Mouse (Mus musculus): ENCODE results near the gene Lrrfip1. TPM values are rescaled to one million over a fixed set of nuclear protein-coding genes. Genes with fewer than 3 reads are reported as not detected.
A peak's percentile ranks its signal among the peaks of the same experiment; 100 is the strongest.

The Lrrfip1 gene
- 33.9 and 35.7 TPM in 2 replicates for polyA plus RNA-seq (2015; fragmentation: Nextera tagmentation; extraction: Ambion mirVana)

DNA sequence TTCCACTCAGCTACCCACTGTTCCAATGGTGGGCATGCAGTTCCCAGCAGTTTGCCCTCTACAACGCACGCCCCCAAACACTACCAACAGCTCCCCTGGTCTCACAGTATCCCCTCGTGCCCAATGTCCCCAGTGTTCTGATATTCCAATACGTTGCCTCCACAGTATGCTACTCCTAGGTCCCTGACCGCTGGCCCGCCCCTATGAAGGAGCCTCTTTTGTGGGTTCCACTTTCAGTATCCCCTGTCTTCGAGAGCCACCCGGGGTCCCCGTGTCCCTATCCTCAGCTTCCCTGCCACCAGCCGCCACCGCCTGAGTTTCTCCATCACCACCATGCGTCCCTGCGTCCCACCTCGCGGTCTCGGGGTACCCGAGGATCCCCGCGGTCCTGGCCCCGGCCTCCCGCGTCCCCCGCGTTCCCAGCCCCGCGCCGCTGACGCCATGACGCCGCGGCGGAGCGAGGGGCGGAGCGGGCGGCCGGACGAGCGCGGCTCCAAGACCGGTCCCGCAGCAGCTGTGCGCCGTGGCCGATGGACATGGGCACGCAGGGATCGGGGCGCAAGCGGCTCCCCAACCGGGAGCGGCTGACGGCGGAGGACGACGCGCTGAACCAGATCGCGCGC lies at the start of gene Lrrfip1:
Lrrfip1 (plus strand) TSS at position 470 of the 623 bp plus-strand sequence.
- no peaks in the 10 kb centered on the region for H3K27me3 ChIP-seq
- 2% methylated on average over 59 of the region's 59 CpGs for WGBS
- H3K4me1 ChIP-seq: peaks cover 30% of the 10 kb centered on the region
- peaks cover 3% of the 10 kb centered on the region; the same call in 1 of the 2 replicates for H3K9me3 ChIP-seq
- no peak within 1 kb of the TSS for H3K27ac ChIP-seq
- peak within 1 kb of the TSS; percentile 81 for H3K4me3 ChIP-seq
- H3K36me3 ChIP-seq: no peaks in the 10 kb centered on the region
- peak; percentile 63; the same call in 1 of the 2 replicates for ATAC-seq (ENCODE audit: insufficient number of reproducible peaks, insufficient read depth, low FRiP score, low TSS enrichment, low read depth)
- H3K4me2 ChIP-seq: peak within 1 kb of the TSS; percentile 99
- peak within 1 kb of the TSS; percentile 87 for H3K9ac ChIP-seq

DNA sequence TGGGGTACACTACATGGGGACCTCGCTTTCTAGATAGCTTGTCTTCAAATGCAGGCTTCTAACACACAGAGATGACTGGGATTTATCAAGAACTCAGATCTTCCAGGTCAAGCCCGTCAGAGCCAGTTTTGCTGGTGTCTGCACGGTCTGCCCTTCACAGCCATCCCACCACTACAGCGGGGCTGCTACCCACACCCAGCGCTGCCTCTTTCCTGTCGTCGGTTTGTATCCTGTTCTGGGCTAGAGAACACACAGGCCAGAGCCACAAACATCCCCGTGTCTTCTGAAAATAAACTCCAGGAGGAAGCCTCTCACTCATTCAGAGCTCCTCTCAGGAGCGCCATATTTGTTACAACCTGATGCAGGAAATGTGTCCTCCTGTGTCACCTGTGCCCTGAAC lies 49.2 kb upstream of the Lrrfip1 start:
- Histone ChIP-seq H3K9me3 (no peaks in the 10 kb centered on the region), H3K9ac (no peak overlapping the region), H3K4me3 (no peak overlapping the region), H3K27me3 (0 out of 2 replicates have a peak, but pooled peaks cover 3% of the 10 kb centered on the region), H3K4me1 (peaks cover 5% of the 10 kb centered on the region), H3K36me3 (no peaks in the 10 kb centered on the region), H3K4me2 (no peak overlapping the region), H3K27ac (no peak overlapping the region)
- 69% methylated on average over 9 of the region's 9 CpGs for WGBS
- ATAC-seq (ENCODE audit: insufficient number of reproducible peaks, insufficient read depth, low FRiP score, low TSS enrichment, low read depth): no peak

DNA sequence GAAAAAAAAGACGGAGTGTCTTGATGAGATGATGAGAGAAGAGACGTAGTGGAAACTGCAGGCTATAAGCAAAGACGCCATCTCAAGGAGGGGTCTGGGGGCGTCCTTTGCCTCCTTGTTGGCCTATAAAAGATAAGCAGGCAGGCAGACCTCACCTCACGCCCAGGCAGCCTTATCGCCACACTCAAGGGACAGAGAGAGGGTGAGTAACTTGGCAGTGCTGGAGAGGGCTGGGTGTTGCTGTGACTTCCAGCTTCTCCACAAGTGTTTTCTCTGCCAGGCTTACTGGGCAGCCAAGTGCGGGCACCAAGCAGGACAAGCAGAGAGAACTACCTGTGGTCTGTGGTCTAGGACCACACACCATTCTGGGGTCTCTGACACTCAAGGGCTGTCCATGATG lies 46.9 kb upstream of the Lrrfip1 start:
- Histone ChIP-seq H3K4me1 (peaks cover 5% of the 10 kb centered on the region), H3K4me2 (no peak overlapping the region), H3K36me3 (no peaks in the 10 kb centered on the region), H3K9ac (no peak overlapping the region), H3K9me3 (no peaks in the 10 kb centered on the region), H3K27ac (no peak overlapping the region), H3K4me3 (no peak overlapping the region), H3K27me3 (0 out of 2 replicates have a peak, but pooled peaks cover 3% of the 10 kb centered on the region)
- WGBS: 80% methylated on average over 7 of the region's 7 CpGs
- ATAC-seq (ENCODE audit: insufficient number of reproducible peaks, insufficient read depth, low FRiP score, low TSS enrichment, low read depth): no peak

DNA sequence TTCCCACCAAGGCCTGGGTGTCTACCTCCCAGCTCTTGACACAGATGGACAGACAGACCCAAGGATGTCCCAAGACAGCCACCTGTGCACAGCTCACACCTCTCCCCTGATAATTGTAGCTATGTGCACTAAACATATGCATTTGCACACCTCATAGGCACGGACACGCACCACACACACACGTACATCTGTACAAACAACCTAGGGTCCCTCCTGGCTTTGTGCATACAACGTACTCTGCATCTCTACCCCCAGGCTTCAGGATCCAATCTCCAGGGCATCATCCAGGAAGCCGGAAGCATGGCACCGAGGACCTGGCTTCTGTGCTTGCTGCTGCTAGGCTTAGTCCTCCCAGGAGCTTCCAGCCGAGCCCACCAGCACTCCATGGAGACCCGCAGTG lies 45.7 kb upstream of the Lrrfip1 start, which contains the start of gene Prlh:
Prlh (plus strand) TSS at position 301 of the 400 bp plus-strand sequence.
- no peak for ATAC-seq (ENCODE audit: insufficient number of reproducible peaks, insufficient read depth, low FRiP score, low TSS enrichment, low read depth)
- H3K9me3 ChIP-seq: no peaks in the 10 kb centered on the region
- H3K9ac ChIP-seq: no peak within 1 kb of the TSS
- peaks cover 5% of the 10 kb centered on the region for H3K4me1 ChIP-seq
- 68% methylated on average over 8 of the region's 8 CpGs for WGBS
- no peak within 1 kb of the TSS for H3K4me2 ChIP-seq
- H3K36me3 ChIP-seq: no peaks in the 10 kb centered on the region
- 0 out of 2 replicates have a peak, but pooled peaks cover 3% of the 10 kb centered on the region for H3K27me3 ChIP-seq
- no peak within 1 kb of the TSS for H3K27ac ChIP-seq
- H3K4me3 ChIP-seq: no peak within 1 kb of the TSS

DNA sequence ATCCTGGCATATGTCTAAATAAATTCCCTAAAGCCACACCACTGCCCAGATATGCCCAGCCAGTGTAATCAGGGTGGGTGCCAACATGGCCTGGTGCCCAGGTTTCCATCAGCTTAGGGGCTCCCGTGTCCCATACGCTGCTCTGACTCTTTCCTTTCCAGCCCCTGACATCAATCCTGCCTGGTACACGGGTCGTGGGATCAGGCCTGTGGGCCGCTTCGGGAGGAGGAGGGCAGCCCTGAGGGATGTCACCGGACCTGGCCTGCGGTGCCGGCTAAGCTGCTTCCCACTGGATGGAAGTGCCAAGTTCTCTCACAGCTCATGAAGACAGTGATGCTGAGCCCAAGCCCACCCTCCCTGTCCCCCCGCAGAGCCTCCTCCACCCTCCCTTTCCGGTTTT lies 44.8 kb upstream of the Lrrfip1 start:
- no peak overlapping the region for H3K9ac ChIP-seq
- 0 out of 2 replicates have a peak, but pooled peaks cover 8% of the 10 kb centered on the region for H3K27me3 ChIP-seq
- ATAC-seq (ENCODE audit: insufficient number of reproducible peaks, insufficient read depth, low FRiP score, low TSS enrichment, low read depth): no peak
- H3K4me3 ChIP-seq: no peak overlapping the region
- 66% methylated on average over 11 of the region's 11 CpGs for WGBS
- no peaks in the 10 kb centered on the region for H3K36me3 ChIP-seq
- H3K4me1 ChIP-seq: peaks cover 5% of the 10 kb centered on the region
- H3K27ac ChIP-seq: no peak overlapping the region
- H3K4me2 ChIP-seq: no peak overlapping the region
- H3K9me3 ChIP-seq: no peaks in the 10 kb centered on the region

DNA sequence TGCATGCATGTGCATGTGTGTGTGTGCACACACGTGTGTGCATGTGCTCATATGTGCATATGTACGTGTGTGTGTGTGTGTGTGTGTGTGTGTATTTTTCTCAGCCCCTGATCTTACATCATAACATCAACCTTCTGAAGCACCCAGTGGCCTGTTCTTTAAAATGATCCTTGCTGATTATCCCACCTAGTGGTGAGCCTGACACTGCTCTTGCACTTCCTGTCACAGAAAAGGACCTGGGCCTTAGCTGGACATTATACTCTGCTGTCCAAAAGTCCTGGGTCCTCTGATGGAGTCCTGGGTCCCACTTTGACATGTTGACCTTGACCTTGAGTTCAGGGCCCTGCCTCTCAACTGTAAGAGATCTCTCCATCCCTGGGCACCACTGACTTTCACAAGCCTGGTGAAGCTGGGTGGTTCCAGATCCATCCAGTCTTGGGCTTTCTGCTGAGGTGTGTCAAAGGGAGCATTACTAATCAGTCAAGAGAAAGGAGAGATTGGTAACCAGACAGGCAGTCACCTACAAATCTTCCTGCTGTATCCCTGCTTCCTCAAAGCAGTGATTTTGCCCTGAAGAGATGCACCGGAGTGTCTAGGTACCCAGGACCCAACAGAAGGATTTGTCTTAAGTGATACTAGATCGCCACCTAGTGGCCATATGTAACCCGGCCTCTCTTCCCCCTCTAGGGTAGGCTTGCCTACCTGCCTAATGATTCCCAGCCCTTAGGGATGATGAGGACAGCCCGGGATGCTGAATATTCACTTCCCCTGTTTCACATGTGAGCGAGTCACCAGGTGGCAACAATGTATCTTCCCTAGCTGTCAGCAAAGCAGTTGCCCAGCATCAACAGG lies 42.1 kb upstream of the Lrrfip1 start:
- 31% methylated on average over 7 of the region's 7 CpGs for WGBS
- ATAC-seq (ENCODE audit: insufficient number of reproducible peaks, insufficient read depth, low FRiP score, low TSS enrichment, low read depth): peak; percentile 67; the same call in 1 of the 2 replicates
- Histone ChIP-seq H3K4me1 (peaks cover 5% of the 10 kb centered on the region), H3K4me3 (no peak overlapping the region), H3K4me2 (no peak overlapping the region), H3K27me3 (peaks cover 28% of the 10 kb centered on the region; the same call in 1 of the 2 replicates), H3K9ac (no peak overlapping the region), H3K36me3 (no peaks in the 10 kb centered on the region), H3K27ac (no peak overlapping the region), H3K9me3 (no peaks in the 10 kb centered on the region)

DNA sequence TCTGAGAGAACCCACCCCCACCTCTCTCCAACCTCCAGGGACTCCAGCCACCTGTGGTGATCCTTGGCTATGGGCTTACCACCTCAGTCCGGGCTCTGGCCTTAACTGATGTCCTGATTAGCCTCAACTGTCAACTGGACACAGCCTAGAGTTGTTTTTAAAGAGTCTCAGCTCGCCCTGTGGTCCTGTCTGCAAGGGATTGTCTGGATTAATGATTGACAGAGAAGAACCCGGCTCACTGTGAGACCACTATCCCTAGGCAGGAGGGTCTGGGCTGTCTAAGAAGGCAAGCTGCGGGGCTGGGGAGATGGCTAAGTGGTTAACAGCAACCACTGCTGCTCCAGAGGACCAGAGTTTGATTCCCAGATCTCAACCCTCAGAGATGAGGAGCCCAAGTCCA lies 36.0 kb upstream of the Lrrfip1 start:
- peaks cover 16% of the 10 kb centered on the region for H3K4me1 ChIP-seq
- no peaks in the 10 kb centered on the region for H3K9me3 ChIP-seq
- no peak overlapping the region for H3K4me2 ChIP-seq
- H3K9ac ChIP-seq: no peak overlapping the region
- no peak overlapping the region for H3K27ac ChIP-seq
- no peak overlapping the region for H3K4me3 ChIP-seq
- no peak for ATAC-seq (ENCODE audit: insufficient number of reproducible peaks, insufficient read depth, low FRiP score, low TSS enrichment, low read depth)
- peaks cover 25% of the 10 kb centered on the region for H3K27me3 ChIP-seq
- no peaks in the 10 kb centered on the region for H3K36me3 ChIP-seq
- 38% methylated on average over 4 of the region's 4 CpGs for WGBS

DNA sequence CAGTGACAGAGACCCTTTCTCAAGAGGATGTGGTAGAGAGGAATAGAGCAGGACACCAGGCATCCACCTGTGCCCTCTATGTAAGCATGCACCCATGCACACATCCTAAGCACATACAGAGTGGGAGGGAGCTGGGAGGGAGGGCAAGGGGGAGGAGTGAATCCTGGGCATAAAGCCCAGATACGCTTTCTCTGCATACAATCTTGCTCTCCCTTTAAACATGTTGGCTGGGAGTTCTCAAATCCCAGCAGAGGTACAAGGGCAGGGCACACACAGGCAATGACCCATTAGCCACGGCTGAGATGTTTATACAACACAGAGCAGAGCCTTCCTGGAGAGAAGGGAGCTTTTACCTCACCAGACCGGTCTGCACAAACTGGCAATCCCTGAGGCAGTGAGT lies 35.5 kb upstream of the Lrrfip1 start:
- Histone ChIP-seq H3K9ac (0 out of 2 replicates have a peak overlapping the region, but pooled peaks have one; percentile 21), H3K9me3 (no peaks in the 10 kb centered on the region), H3K36me3 (no peaks in the 10 kb centered on the region), H3K27ac (no peak overlapping the region), H3K4me2 (no peak overlapping the region), H3K27me3 (peaks cover 25% of the 10 kb centered on the region), H3K4me3 (no peak overlapping the region), H3K4me1 (peaks cover 21% of the 10 kb centered on the region)
- WGBS: 10% methylated on average over 3 of the region's 3 CpGs
- ATAC-seq (ENCODE audit: insufficient number of reproducible peaks, insufficient read depth, low FRiP score, low TSS enrichment, low read depth): peak; percentile 63

DNA sequence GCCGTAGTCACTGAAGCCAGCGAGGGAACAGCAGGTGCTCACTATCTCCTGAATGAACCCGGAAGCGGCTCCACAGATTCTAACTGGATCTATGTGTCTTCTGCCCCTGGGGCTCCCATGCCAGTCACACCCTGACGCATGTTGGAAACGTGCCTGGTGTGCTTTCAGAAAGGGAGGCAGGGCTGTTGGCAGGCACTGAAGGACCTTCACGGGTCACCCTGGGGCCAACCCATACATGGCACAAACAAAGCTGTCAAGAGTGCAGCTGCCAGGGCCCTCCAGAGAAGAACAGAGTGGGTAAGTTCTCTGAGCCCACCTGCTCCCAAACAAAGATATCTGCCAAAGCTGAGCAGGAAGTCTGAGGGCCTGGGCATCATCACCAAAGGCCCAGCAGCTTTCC lies 31.0 kb upstream of the Lrrfip1 start:
- no peak for ATAC-seq (ENCODE audit: insufficient number of reproducible peaks, insufficient read depth, low FRiP score, low TSS enrichment, low read depth)
- H3K4me2 ChIP-seq: no peak overlapping the region
- 75% methylated on average over 7 of the region's 7 CpGs for WGBS
- no peaks in the 10 kb centered on the region for H3K36me3 ChIP-seq
- no peak overlapping the region for H3K4me3 ChIP-seq
- H3K9me3 ChIP-seq: no peaks in the 10 kb centered on the region
- peaks cover 3% of the 10 kb centered on the region; the same call in 1 of the 2 replicates for H3K27me3 ChIP-seq
- H3K27ac ChIP-seq: no peak overlapping the region
- H3K4me1 ChIP-seq: peaks cover 47% of the 10 kb centered on the region
- H3K9ac ChIP-seq: no peak overlapping the region; the same call in 1 of the 2 replicates

DNA sequence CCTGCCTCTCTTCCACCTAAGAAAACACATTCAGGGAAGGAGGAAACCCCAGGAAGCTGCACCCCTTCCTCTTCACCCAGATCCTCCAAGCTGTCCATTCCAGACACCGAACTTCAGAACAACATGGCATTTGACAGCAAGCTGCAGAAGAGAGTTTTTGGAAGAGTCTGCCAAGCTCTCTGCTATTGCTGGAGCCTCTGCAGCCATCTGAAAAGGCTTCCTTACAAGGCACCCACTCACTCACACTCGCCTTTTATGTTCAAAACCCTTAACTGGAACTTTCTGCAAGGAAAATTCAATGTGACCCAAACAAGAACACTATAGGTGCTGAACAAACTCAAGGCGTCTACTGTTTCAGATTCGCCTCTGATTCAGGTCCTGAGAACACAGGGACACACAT lies 29.9 kb upstream of the Lrrfip1 start:
- Histone ChIP-seq H3K4me1 (peaks cover 48% of the 10 kb centered on the region), H3K4me3 (no peak overlapping the region), H3K27me3 (peaks cover 3% of the 10 kb centered on the region; the same call in 1 of the 2 replicates), H3K9ac (no peak overlapping the region), H3K4me2 (no peak overlapping the region), H3K9me3 (no peaks in the 10 kb centered on the region), H3K36me3 (no peaks in the 10 kb centered on the region), H3K27ac (no peak overlapping the region)
- WGBS: 82% methylated on average over 4 of the region's 4 CpGs
- no peak for ATAC-seq (ENCODE audit: insufficient number of reproducible peaks, insufficient read depth, low FRiP score, low TSS enrichment, low read depth)

DNA sequence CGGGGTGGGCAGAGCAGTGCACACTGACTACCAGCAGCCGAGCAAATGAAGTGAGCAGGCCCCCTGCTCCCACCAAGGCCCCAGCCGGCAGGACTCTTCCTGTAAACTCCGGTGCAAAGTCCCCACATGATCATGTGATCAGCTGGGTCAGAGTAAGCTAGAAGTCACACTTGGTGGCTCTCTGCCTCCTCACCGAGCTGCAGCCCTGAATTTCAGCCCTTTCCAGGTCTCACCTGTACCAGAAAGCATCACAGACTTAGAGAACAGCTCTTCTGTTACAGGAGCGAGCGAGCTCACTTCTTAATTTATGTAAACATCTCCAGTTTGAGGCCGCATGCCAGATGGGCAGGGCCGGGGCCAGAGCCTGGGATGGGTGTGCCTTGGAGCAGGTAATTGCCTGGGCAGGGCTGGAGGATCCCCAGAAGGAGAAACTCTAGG lies 29.2 kb upstream of the Lrrfip1 start, which contains the start of gene Rab17:
Rab17 (minus strand) TSS at position 315 of the 438 bp plus-strand sequence.
- Histone ChIP-seq H3K27me3 (peaks cover 3% of the 10 kb centered on the region; the same call in 1 of the 2 replicates), H3K4me1 (peaks cover 48% of the 10 kb centered on the region), H3K9ac (peak within 1 kb of the TSS; percentile 54), H3K4me3 (0 out of 2 replicates have a peak within 1 kb of the TSS, but pooled peaks have one; percentile 6), H3K9me3 (no peaks in the 10 kb centered on the region), H3K4me2 (peak within 1 kb of the TSS; percentile 36), H3K36me3 (no peaks in the 10 kb centered on the region), H3K27ac (peak within 1 kb of the TSS; percentile 22; the same call in 1 of the 2 replicates)
- 19% methylated on average over 9 of the region's 9 CpGs for WGBS
- no peak for ATAC-seq (ENCODE audit: insufficient number of reproducible peaks, insufficient read depth, low FRiP score, low TSS enrichment, low read depth)

Measured in embryonic facial prominence, embryonic 13.5 days (tissue).